Mouse (Mus musculus): ENCODE measurements around the gene Aldh4a1.

GRCm38 (mm10) chr4:139693315-139693714, 70.6 kb downstream of the Aldh4a1 start:
- TF ChIP-seq ZNF384 (IDR thresholded peaks at IDR 0.05; ENCODE audit: low read depth, low read length), result no peak
- no peak for TF ChIP-seq MAFK (IDR thresholded peaks at IDR 0.05; ENCODE audit: insufficient read depth, low read depth, low read length)
- TF ChIP-seq CHD2 (IDR thresholded peaks at IDR 0.05; ENCODE audit: low read depth, low read length), result no peak
- no peak for TF ChIP-seq ZC3H11A (IDR thresholded peaks at IDR 0.05; ENCODE audit: borderline replicate concordance, low read depth, low read length)
